Mouse (Mus musculus) lung, embryonic 15.5 days (tissue): ENCODE data around the gene Nkapl. TPM values are rescaled to one million over a fixed set of nuclear protein-coding genes. Genes with fewer than 3 reads are reported as not detected.
A peak's percentile ranks its signal among the peaks of the same experiment; 100 is the strongest.
"Not testable (repeated sequence)": the region's sequence is repeated elsewhere in the genome, so short reads cannot be mapped to it uniquely, and the experiment has no call there.

ENCODE experiments used
- ATAC-seq: fragments of 200-750 bp; cut with Nextera tagmentation; 2 replicates; pipeline ENCODE4 v1.8.0; 2017; ENCODE audit warnings: moderate number of reproducible peaks, borderline replicate concordance; ENCODE audit not compliant: low FRiP score, low TSS enrichment; ENCODE audit errors: extremely low read depth
- H3K27ac ChIP-seq: fragments of 300-500 bp; sonication (generic); 2 replicates; pipeline ENCODE4 v1.5.1; 2015; ENCODE audit warnings: moderate library complexity, mild to moderate bottlenecking, inconsistent platforms
- H3K27me3 ChIP-seq: fragments of 300-500 bp; sonication (generic); 2 replicates; pipeline ENCODE4 v1.6.1; 2015; ENCODE audit warnings: inconsistent platforms
- H3K36me3 ChIP-seq: fragments of 300-500 bp; sonication (generic); 2 replicates; pipeline ENCODE4 v1.6.1; 2015; ENCODE audit warnings: inconsistent platforms
- H3K4me1 ChIP-seq: fragments of 300-500 bp; sonication (generic); 2 replicates; pipeline ENCODE4 v1.6.1; 2015; ENCODE audit warnings: inconsistent platforms
- H3K4me2 ChIP-seq: fragments of 300-500 bp; sonication (generic); 2 replicates; pipeline ENCODE4 v1.6.1; 2015; ENCODE audit warnings: inconsistent platforms, mild to moderate bottlenecking, moderate library complexity
- H3K4me3 ChIP-seq: fragments of 300-500 bp; sonication (generic); 2 replicates; pipeline ENCODE4 v1.5.1; 2015; ENCODE audit warnings: mild to moderate bottlenecking, inconsistent platforms
- H3K9ac ChIP-seq: fragments of 300-500 bp; sonication (generic); 2 replicates; pipeline ENCODE4 v1.6.1; 2015; ENCODE audit warnings: inconsistent platforms
- H3K9me3 ChIP-seq: fragments of 300-500 bp; sonication (generic); 2 replicates; pipeline ENCODE4 v1.6.1; 2016; ENCODE audit warnings: inconsistent platforms
- WGBS: fragments of 180-500 bp; shearing (Covaris S2); methylation state at CpG from one replicate; pipeline ENCODE4 v1.1.7; 2015; 5-methylcytosine and 5-hydroxymethylcytosine counted together
- polyA plus RNA-seq: library from polyadenylated mRNA; unstranded; fragments of >200 nt; fragmentation: Nextera tagmentation; extraction: Ambion mirVana; gene quantifications from 2 replicates; pipeline ENCODE4 v1.2.1, GENCODE M21; 2015

Nkapl gene
- polyA plus RNA-seq, result 3.1 and 3.8 TPM in 2 replicates

GRCm38 (mm10) chr13:21468061-21469019 is at the start of gene Nkapl:
Gene Nkapl (minus strand): TSS chr13:21468509.
- peak within 1 kb of the TSS; percentile 98 for H3K4me2 ChIP-seq
- WGBS, result 1% methylated on average over 54 of the region's 54 CpGs
- H3K27ac ChIP-seq, result peak within 1 kb of the TSS; percentile 38
- H3K9ac ChIP-seq, result peak within 1 kb of the TSS; percentile 49
- peaks cover 10% of the 10 kb centered on the region; the same call in 1 of the 2 replicates for H3K4me1 ChIP-seq
- peak; percentile 98 for ATAC-seq
- H3K9me3 ChIP-seq, result no peaks in the 10 kb centered on the region
- no peaks in the 10 kb centered on the region for H3K36me3 ChIP-seq
- H3K4me3 ChIP-seq, result peak within 1 kb of the TSS; percentile 60
- H3K27me3 ChIP-seq, result no peaks in the 10 kb centered on the region

DNA sequence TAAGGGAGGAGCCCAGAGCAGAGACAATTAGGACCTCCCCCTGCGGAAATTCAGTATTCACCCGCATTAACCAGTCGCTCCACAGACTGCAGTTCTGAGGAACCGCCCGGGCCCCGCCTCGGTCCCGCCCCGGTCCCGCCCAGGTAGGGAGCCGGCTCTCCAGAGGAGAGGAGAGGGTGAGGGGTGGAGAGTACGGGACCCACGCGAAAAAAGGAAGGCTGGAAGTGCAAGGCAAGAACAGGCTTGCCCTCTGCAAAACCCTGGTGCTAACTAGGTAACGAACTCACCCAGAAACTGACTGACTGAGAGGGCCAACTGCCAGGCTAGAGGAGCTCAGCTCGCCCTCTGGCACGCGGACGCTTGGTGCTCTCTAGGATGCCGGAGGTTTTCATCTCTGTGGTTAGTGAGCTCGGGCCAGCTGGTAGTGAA is 37.9 kb upstream of the Nkapl start:
- WGBS, result 1% methylated on average over 21 of the region's 21 CpGs

GRCm38 (mm10) chr13:21502296-21502695 is 34.0 kb upstream of the Nkapl start:
- no peak overlapping the region for H3K4me2 ChIP-seq
- ATAC-seq, result no peak
- no peaks in the 10 kb centered on the region for H3K9me3 ChIP-seq
- no peak overlapping the region for H3K9ac ChIP-seq
- WGBS, result 88% methylated on average over 5 of the region's 5 CpGs
- H3K27me3 ChIP-seq, result no peaks in the 10 kb centered on the region
- no peak overlapping the region for H3K4me3 ChIP-seq
- H3K4me1 ChIP-seq, result no peaks in the 10 kb centered on the region
- no peak overlapping the region for H3K27ac ChIP-seq
- no peaks in the 10 kb centered on the region for H3K36me3 ChIP-seq

More for the DNA sequence above, 37.9 kb upstream of the Nkapl start:
- Histone ChIP-seq H3K4me1 (no peaks in the 10 kb centered on the region), H3K27me3 (no peaks in the 10 kb centered on the region), H3K9ac (peak overlapping the region; percentile 61), H3K36me3 (no peaks in the 10 kb centered on the region), H3K4me2 (peak overlapping the region; percentile 56), H3K4me3 (peak overlapping the region; percentile 67), H3K27ac (peak overlapping the region; percentile 89), H3K9me3 (no peaks in the 10 kb centered on the region)
- peak; percentile 100 for ATAC-seq

GRCm38 (mm10) chr13:21501182-21501581 is 32.9 kb upstream of the Nkapl start, which contains the start of gene Gm11273:
Gene Gm11273 (minus strand): TSS chr13:21501418.
- H3K4me1 ChIP-seq, H3K4me3 ChIP-seq, ATAC-seq, H3K4me2 ChIP-seq, H3K27me3 ChIP-seq, H3K9me3 ChIP-seq, H3K27ac ChIP-seq, H3K9ac ChIP-seq, H3K36me3 ChIP-seq: not testable (repeated sequence)
- 91% methylated on average over 17 of the region's 17 CpGs for WGBS

DNA sequence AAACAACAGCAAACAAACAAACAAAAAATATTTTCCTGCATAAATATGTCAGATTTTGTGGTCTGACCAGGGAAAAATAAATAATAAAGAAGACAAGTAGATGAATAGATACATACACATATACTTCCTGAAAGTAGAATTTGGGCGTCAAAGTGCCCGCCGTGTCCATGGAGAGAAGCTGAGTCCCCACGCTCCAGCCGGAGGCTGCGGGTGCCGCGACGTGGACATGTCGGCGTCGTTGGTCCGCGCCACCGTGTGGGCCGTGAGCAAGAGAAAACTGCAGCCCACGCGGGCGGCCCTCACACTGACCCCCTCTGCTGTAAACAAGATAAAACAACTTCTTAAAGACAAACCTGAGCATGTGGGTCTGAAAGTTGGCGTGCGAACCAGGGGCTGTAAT is 26.8 kb upstream of the Nkapl start, which contains the start of gene AK157302:
AK157302 (plus strand) TSS at position 144 of the 400 bp plus-strand sequence.
- H3K4me2 ChIP-seq, result no peak within 1 kb of the TSS
- 91% methylated on average over 21 of the region's 21 CpGs for WGBS

GRCm38 (mm10) chr13:21492847-21493246 is 24.5 kb upstream of the Nkapl start:
- no peak overlapping the region for H3K9ac ChIP-seq
- 90% methylated on average over 5 of the region's 5 CpGs for WGBS
- ATAC-seq, result no peak
- H3K4me2 ChIP-seq, result no peak overlapping the region
- no peak overlapping the region for H3K27ac ChIP-seq
- no peaks in the 10 kb centered on the region for H3K9me3 ChIP-seq
- H3K4me1 ChIP-seq, result no peaks in the 10 kb centered on the region
- H3K4me3 ChIP-seq, result no peak overlapping the region
- H3K27me3 ChIP-seq, result no peaks in the 10 kb centered on the region
- H3K36me3 ChIP-seq, result no peaks in the 10 kb centered on the region

More for the DNA sequence above, 26.8 kb upstream of the Nkapl start, which contains the start of gene AK157302:
- Histone ChIP-seq H3K4me3 (no peak within 1 kb of the TSS), H3K9me3 (no peaks in the 10 kb centered on the region), H3K27ac (no peak within 1 kb of the TSS), H3K4me1 (no peaks in the 10 kb centered on the region), H3K27me3 (no peaks in the 10 kb centered on the region), H3K36me3 (no peaks in the 10 kb centered on the region), H3K9ac (no peak within 1 kb of the TSS)
- ATAC-seq, result no peak

DNA sequence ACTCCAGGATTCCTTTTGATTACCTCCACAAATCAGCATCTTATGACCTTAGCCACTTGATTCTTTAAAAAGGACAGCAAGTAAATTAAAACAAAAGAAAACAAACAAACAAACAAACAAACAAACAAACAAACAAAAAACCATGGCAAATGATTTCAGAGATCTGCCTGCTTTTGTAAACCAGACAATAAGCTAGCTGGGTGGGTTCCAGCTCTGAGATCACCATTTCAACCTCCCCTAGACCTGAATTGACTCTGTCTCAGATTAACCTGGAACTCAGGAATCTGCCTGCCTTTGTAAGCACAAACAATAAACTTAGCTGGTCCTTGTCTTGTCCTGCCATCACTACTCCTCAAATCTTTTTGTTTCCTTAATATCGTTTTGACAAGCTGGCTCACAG is 18.6 kb upstream of the Nkapl start:
- H3K4me1 ChIP-seq, result no peaks in the 10 kb centered on the region
- H3K36me3 ChIP-seq, result peaks cover 6% of the 10 kb centered on the region; the same call in 1 of the 2 replicates
- no peak overlapping the region for H3K4me2 ChIP-seq
- no peak overlapping the region for H3K4me3 ChIP-seq
- no peak for ATAC-seq
- 86% methylated on average over 1 of the region's 1 CpGs for WGBS
- no peaks in the 10 kb centered on the region for H3K27me3 ChIP-seq
- no peak overlapping the region for H3K27ac ChIP-seq
- H3K9me3 ChIP-seq, result no peaks in the 10 kb centered on the region
- no peak overlapping the region for H3K9ac ChIP-seq

DNA sequence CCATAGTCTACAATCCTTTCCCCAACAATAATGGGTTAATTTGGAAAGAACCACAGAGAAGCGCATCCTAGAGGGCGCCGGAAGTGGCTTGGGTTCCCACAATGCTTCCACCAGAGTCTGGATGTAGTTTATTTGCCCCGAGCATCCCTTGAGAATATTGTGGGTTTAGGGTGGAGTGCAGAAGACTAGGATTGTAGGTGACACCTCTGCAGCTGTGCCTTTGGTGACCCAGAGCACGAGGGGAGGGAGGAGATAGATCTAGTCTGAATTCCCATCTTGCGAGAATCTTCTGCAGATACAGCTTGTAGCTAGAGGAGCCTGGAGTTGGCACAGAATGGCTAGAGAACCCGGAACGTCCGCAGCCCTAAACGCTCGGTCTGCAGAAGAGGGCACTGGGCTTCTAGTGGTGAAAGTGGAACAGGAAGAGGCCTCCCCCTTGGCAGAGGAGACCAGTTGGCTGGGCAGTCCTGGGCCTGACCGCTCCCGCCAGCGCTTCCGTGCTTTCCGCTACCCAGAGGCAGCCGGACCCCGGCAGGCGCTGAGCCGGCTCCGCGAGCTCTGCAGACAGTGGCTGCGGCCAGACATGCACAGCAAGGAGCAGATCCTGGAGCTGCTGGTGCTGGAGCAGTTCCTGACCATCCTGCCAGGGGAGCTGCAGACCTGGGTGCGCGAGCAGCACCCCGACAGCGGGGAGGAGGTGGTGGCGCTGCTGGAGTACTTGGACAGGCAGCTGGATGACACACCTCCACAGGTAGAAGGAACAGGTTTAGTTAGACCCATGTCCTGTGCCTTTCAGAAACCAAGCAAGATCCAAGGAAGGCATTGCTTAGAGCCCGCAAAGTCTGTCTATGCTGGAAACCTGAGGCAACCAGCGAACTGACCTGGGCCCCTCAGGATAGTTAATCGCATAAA is 10.7 kb upstream of the Nkapl start, which contains the start of the genes Zkscan4 and Gm10065:
Zkscan4 (plus strand) TSS at position 149 of the 912 bp plus-strand sequence.
Gm10065 (minus strand) TSS at position 683 of the 912 bp plus-strand sequence.
- 6% methylated on average over 28 of the region's 31 CpGs for whole genome bisulfite sequencing
- H3K27me3 ChIP-seq, H3K4me1 ChIP-seq, H3K36me3 ChIP-seq, H3K9me3 ChIP-seq: not testable (repeated sequence)
- H3K4me2 ChIP-seq, result peak within 1 kb of the TSS; percentile 59
- H3K9ac ChIP-seq, result peak within 1 kb of the TSS; percentile 50
- H3K27ac ChIP-seq, result peak within 1 kb of the TSS; percentile 64
- H3K4me3 ChIP-seq, result peak within 1 kb of the TSS; percentile 45
- ATAC-seq, result peak; percentile 89

- Histone ChIP-seq H3K27me3 (no peaks in the 10 kb centered on the region), H3K36me3 (no peaks in the 10 kb centered on the region), H3K4me1 (peaks cover 10% of the 10 kb centered on the region; the same call in 1 of the 2 replicates), H3K27ac (no peak overlapping the region), H3K4me2 (no peak overlapping the region), H3K4me3 (no peak overlapping the region), H3K9me3 (no peaks in the 10 kb centered on the region), H3K9ac (no peak overlapping the region)
- no peak for ATAC-seq
- WGBS, result 37% methylated on average over 4 of the region's 4 CpGs
These were observed 4.1 kb upstream of the Nkapl start for GRCm38 (mm10) chr13:21472427-21472826.

GRCm38 (mm10) chr13:21469097-21469496 is 788 bp upstream of the Nkapl start:
- no peaks in the 10 kb centered on the region for H3K9me3 ChIP-seq
- H3K27ac ChIP-seq, result no peak overlapping the region
- WGBS, result 22% methylated on average over 9 of the region's 9 CpGs
- H3K4me3 ChIP-seq, result no peak overlapping the region
- no peaks in the 10 kb centered on the region for H3K36me3 ChIP-seq
- no peak for ATAC-seq
- peaks cover 10% of the 10 kb centered on the region; the same call in 1 of the 2 replicates for H3K4me1 ChIP-seq
- H3K4me2 ChIP-seq, result peak overlapping the region; percentile 98
- H3K27me3 ChIP-seq, result no peaks in the 10 kb centered on the region
- no peak overlapping the region for H3K9ac ChIP-seq

DNA sequence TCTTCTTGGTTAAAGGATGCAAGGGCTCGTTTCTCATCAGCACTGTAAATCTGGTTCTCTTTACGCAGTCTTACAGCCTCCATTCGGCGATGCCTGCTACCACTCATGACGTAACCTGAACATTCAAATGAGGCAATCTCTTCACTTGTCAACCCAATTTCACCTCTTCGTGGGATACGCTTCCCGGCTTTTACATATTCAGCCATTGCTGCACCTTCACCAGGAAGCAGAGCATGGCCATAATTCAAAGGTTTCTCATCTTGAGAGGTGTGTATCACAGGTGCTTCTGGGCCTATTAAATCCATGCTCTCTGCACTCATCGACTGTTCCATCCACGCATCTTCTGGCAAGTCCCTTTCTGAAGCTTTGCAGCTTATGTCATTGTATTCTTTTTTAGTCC is 973 bp downstream of the Nkapl start:
- ATAC-seq, result no peak
- no peak overlapping the region for H3K4me3 ChIP-seq
- 82% methylated on average over 10 of the region's 10 CpGs for WGBS
- no peak overlapping the region for H3K27ac ChIP-seq
- H3K9me3 ChIP-seq, result no peaks in the 10 kb centered on the region
- H3K4me2 ChIP-seq, result no peak overlapping the region
- no peaks in the 10 kb centered on the region for H3K36me3 ChIP-seq
- no peak overlapping the region for H3K9ac ChIP-seq
- no peaks in the 10 kb centered on the region for H3K27me3 ChIP-seq
- H3K4me1 ChIP-seq, result peaks cover 10% of the 10 kb centered on the region; the same call in 1 of the 2 replicates
